Mouse (Mus musculus): ENCODE results near the gene Accs. TPM values are rescaled to one million over a fixed set of nuclear protein-coding genes. Genes with fewer than 3 reads are reported as not detected.
A peak's percentile ranks its signal among the peaks of the same experiment; 100 is the strongest.

Accs gene
- total RNA-seq, 1 experiment from 2014 or later = 17.6 TPM

DNA sequence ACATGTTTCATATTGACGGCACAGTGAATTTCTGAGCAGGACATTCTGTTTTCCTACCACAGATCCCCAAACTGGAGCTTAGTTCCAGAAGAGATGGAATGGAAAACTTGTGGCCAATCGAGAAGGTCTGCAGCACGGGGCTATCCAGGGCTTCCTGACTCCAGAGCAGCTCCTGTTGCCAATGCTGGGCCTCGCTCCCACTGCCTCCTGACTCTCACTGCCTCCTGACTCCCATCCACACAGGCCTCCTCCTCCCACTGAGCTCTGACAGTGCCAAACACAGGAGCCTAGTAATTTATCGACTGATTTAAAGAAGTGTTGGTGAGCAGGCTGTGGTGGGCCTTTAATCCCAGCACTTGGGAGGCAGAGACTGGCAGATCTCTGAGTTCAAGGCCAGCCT is 41.7 kb downstream of the Accs start:
- ATAC-seq (replicated peaks in 1 of 2; ENCODE audit: insufficient read depth in 1 of 2, low FRiP score in 2 of 2, low TSS enrichment in 1 of 2, low read depth in 1 of 2, poor library complexity in 2 of 2, severe bottlenecking in 2 of 2) = no peak

DNA sequence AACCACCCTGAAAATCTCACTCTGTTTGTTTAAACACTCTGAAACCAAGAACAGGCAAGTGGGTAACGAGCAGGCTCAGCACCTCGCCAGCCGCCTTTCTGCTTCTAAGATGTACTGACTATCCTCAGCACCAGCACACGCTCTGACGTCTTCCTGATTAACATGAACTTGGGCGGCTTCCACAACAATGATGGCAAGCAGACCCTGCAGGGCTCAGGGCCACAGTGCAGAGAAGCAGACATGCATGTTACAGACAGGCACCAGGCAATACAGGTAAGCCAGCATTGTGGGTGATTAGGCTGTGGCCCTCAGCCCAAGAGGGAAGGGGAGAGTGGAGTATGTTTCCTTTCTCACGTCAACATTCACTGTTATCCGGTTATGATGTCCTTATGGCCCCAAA is 42.3 kb downstream of the Accs start:
- no peak for ATAC-seq (replicated peaks in 1 of 2; ENCODE audit: insufficient read depth in 1 of 2, low FRiP score in 2 of 2, low TSS enrichment in 1 of 2, low read depth in 1 of 2, poor library complexity in 2 of 2, severe bottlenecking in 2 of 2)

DNA sequence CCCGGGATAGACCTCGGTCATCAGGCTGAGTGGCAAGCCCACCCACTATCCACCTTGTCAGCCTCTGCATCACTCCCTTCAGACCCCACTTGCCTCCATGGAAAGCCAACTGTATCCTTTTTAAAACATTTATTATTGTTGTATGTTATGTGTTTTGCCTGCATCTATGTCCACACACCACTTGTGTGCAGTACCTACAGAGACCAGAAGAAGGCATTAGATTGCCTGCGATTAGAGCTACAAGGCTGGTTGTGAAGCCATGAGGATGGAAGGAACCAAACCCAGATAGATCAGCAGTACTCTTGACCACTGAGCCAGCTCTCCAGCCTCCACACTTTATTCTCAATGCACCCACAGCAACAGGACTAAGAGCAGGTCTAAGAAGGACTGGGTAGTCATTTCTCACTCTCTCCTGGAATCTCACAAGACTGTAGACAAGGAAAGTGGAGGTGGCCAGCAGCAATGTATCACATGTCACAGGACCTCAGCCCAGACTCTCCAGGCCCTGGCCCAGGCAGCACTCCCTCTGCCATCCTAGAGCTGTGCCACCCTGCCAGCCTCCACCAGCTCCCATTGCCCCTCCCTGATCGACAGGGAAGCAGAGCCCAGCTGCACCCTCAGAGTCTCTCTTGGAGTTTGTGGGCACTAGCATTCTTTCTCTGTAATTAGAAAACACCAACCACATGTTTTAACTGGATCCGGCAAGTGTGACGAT is 43.1 kb downstream of the Accs start:
- no peak for ATAC-seq (replicated peaks in 1 of 2; ENCODE audit: insufficient read depth in 1 of 2, low FRiP score in 2 of 2, low TSS enrichment in 1 of 2, low read depth in 1 of 2, poor library complexity in 2 of 2, severe bottlenecking in 2 of 2)

DNA sequence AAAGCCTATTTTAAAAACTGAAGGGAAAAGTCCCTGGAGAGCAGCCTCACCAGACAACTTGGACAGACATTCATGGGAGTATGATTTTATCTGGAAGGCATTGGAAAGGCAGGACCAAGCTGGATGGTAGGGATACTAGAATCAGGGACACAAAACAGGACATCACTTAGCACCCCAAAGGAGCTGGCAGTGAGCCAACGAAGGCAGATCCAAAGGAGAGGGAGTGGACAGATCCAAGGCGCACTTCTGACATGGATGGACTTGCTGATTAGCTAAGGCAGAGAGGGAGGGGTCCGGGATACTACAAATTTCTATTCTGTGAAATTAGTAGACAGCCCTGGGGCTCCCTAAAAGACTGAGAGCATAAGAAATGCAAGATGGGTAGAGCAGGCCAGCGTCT is 44.2 kb downstream of the Accs start:
- ATAC-seq (replicated peaks in 1 of 2; ENCODE audit: insufficient read depth in 1 of 2, low FRiP score in 2 of 2, low TSS enrichment in 1 of 2, low read depth in 1 of 2, poor library complexity in 2 of 2, severe bottlenecking in 2 of 2) = no peak

DNA sequence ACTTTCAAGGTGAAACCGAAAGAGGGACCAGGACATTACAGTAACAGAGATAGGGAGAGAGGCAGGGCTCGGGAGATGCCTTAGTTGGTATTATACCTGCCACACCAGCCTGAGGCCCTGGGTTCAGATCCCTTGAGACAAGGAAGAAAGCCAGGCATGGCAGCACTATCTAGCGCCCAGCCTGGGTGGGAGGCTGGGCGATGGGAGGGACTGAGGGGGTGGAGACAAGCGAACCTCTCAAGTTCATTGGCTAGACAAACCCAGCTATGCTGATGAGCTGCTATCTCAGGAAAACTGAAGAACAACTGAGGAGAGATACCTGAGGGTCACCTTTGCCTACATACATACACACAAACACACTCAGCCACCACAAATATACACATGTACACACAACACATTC is 44.7 kb downstream of the Accs start:
- no peak for ATAC-seq (replicated peaks in 1 of 2; ENCODE audit: insufficient read depth in 1 of 2, low FRiP score in 2 of 2, low TSS enrichment in 1 of 2, low read depth in 1 of 2, poor library complexity in 2 of 2, severe bottlenecking in 2 of 2)

DNA sequence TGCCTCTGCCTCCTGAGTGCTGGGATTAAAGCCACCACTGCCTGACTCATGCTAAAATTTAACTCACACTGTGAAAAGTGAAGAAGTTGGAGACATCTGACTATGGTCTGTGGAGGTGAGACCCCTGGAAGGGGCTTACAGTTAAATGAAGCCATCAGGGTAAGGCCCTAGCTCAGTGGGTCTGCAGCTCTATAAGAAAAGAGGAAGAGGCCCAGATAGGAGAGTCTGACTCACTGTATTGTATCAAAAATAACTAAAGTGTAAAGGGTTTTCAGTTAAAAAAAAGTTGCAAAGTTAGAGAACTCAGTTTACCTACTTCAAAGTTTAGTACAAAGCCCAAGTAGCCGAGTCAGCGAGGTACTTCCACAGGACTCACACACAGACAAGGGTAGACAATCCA is 46.8 kb downstream of the Accs start:
- ATAC-seq (replicated peaks in 1 of 2; ENCODE audit: insufficient read depth in 1 of 2, low FRiP score in 2 of 2, low TSS enrichment in 1 of 2, low read depth in 1 of 2, poor library complexity in 2 of 2, severe bottlenecking in 2 of 2) = peak in 1 of 2 experiments; percentile 41; a peak in 2 of 4 replicates

DNA sequence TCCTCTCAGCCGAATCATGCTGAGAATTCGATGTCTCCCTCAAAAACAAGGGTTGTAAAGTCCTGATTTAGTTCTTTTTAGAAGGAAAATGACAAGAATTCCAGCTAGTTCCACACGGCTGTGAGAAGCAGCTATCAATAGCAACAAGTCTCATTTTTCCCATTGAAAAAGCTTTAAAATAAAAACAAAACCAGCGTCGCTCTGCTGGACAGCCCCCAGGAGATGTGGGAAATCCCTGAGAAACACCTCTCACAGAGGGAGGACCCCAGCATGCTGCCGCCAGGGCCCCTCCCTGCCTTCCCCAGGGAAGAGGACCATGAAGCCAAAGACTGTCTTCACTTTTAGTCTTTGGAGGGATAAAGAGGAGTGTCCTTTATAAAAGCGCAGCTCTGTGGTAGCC is 48.6 kb downstream of the Accs start:
- no peak for ATAC-seq (replicated peaks in 1 of 2; ENCODE audit: insufficient read depth in 1 of 2, low FRiP score in 2 of 2, low TSS enrichment in 1 of 2, low read depth in 1 of 2, poor library complexity in 2 of 2, severe bottlenecking in 2 of 2)

DNA sequence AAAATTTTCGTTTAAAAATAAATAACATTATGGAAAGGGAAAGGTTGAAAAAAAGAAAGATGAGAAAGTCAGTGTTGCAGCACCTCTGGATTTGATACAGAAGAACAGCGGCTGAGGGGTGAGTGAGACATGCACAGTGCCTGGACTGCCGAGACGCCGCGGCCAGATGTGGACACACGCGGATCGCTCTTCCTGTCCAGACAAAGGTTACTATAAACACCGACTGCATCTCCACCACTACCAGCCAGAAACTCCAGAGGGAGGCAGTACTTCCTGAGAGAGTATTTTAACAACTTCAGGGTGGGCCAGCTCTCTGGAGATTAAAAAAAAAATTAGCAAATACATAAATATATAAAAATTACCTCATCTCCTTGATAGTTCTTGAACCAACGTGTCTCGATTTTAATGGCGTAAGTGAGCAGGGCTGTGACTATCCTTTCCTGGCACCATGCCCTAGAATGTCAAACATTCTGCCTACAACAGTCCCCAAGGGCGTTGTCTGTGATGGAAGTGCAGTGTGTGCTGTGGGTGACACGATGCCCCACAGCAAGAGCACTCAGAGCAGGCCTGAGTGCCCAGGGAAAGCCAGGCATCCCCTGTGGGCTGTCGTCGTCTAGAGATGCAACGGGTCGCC is 52.5 kb downstream of the Accs start:
- ATAC-seq (replicated peaks in 1 of 2; ENCODE audit: insufficient read depth in 1 of 2, low FRiP score in 2 of 2, low TSS enrichment in 1 of 2, low read depth in 1 of 2, poor library complexity in 2 of 2, severe bottlenecking in 2 of 2) = no peak

DNA sequence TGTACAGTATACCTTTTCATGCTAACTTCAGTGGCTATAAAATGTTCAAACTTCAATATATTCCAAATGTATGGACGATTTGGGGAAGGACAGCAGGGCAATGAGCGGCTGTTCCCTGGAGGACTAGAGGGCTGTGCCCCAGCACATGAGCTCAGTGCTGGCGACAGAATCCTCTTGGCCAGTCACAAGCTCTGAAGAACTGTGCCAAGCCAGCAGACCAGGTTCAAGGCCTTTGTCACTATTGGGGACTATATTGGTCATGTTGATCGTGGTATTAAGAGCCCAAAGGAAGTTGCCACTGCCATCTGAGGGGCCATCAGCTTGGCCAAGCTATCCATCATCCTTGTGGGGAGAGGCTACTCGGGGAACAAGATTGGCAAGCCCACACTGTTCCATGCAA is 55.4 kb downstream of the Accs start:
- no peak for ATAC-seq (replicated peaks in 1 of 2; ENCODE audit: insufficient read depth in 1 of 2, low FRiP score in 2 of 2, low TSS enrichment in 1 of 2, low read depth in 1 of 2, poor library complexity in 2 of 2, severe bottlenecking in 2 of 2)

DNA sequence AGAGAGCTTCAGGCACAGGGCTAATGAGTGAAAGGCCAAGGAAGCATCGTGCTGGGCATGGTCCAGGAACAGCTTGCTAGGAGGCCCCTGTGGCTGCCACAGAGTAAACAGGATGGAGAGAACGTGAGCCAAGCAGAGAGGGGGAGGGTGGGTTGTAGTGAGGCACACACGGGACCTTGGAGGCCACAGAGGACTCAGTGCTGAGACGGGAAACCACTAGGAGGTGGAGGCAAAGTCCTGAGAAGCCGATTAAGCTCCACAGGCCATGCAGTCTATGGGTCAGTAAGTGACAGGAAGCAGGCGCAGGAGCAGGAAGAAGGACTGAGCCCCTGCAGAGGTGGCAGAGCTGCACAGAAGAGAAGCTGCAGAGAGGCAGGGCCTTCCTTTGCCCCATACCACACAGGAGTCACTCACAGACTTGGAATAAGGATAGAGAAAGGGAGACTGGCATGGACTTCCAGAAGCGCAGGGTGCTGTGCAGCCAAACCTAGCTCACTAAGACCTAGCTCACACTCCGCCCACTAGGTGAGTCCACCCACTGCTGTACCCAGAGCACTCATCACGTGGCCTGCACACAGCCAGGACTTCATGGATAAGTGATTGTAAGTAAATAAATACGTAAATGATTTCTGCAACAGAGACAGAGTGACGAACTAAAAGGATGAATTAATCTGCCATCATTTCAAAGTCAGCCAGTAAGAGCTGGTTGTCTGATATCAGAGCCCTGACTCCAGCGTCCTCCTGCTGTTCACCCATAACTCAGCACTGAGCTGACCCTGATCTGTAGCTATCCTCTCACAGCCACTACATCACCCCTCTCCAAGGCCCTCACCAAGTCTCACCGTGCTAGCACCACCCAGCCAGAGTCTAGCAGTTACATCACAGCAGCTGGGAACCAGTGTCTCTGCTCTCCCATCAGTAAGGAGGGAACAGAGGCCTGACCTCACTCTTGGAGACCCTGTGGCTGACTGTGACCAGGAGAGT is 57.9 kb downstream of the Accs start:
- peak; percentile 85 to 92 for ATAC-seq (replicated peaks in 1 of 2; ENCODE audit: insufficient read depth in 1 of 2, low FRiP score in 2 of 2, low TSS enrichment in 1 of 2, low read depth in 1 of 2, poor library complexity in 2 of 2, severe bottlenecking in 2 of 2)

DNA sequence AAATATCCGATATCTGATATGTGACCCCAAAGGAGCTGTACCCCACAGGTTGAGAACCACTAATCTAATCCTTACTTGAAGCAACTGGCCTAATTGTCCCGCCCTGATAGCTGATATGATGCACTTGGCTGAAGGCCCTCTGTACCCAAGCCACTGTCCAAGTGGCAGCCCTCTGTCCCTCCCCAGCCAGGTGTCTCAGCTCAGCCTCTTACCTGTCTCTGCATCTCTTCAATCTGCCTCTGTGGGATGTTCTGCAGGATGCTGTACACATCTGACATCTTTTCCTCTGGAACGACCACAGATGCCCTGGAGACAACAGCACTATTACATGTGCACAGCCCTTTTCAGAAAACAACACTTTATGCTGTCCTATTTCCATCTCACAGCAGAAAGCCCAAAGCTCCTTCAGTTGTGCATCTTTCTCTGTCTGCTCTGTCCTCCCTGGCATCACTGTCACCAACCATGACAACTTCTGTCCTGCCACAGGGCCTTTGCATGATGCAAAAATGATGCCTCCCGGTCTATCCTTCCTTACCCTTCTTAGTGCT is 58.9 kb downstream of the Accs start:
- no peak for ATAC-seq (replicated peaks in 1 of 2; ENCODE audit: insufficient read depth in 1 of 2, low FRiP score in 2 of 2, low TSS enrichment in 1 of 2, low read depth in 1 of 2, poor library complexity in 2 of 2, severe bottlenecking in 2 of 2)

DNA sequence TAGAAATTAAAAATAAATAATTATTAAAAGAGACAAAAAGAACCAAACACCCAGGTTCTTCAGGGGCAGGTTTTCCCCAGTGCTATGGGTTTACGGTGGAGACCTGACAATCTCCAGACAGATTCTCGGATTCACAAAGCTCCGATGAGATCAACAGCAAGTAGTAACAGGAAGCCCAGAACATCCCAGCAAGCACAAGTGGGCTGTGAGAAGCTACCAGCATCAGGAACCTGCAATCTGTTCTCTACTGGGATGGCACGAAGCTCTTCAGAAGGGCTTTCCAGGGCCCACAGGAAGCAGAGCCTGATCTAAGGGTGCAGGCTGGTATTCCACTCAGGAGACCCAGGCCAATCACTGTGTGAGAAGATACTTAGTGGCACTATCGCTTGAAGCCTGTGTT is 61.2 kb downstream of the Accs start:
- no peak for ATAC-seq (replicated peaks in 1 of 2; ENCODE audit: insufficient read depth in 1 of 2, low FRiP score in 2 of 2, low TSS enrichment in 1 of 2, low read depth in 1 of 2, poor library complexity in 2 of 2, severe bottlenecking in 2 of 2)

DNA sequence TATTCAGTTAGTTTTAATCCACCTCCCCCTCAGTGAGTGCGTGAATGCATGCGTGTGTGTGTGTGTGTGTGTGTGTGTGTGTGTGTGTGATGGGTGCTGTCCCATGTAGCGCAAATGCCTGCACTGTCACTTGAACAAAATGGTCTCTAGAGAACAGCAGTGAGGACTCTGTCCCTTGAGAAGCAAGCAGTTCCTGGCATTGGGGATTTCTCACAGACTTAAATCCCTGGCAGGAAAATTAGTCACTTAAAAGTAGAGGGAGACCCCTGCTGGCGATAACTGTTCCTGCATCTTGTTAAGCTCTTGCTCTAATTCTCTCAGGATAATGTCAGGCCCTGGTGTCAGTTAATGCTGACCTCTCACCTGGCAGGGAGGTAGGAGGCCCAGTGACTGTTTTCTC is 63.6 kb downstream of the Accs start:
- peak in 1 of 2 experiments; percentile 31; a peak in 1 of 4 replicates for ATAC-seq (replicated peaks in 1 of 2; ENCODE audit: insufficient read depth in 1 of 2, low FRiP score in 2 of 2, low TSS enrichment in 1 of 2, low read depth in 1 of 2, poor library complexity in 2 of 2, severe bottlenecking in 2 of 2)

DNA sequence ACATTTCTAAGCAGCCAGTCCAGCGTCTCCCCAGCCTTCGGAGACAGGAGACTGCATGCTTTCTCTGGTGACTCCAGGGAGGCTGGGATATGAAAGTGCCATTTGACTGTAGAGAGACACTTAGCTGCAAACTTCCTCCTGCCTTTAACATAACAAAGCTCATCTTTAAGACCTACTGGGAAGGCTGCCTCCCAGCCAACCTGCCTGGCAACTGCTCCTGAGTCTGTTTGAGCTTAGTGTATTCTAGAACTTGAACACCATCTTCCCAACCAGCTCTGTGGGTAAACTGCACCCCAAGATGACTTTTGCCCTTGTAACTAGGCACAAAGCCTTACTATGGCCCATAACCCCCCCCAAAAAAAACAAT is 64.3 kb downstream of the Accs start:
- ATAC-seq (replicated peaks in 1 of 2; ENCODE audit: insufficient read depth in 1 of 2, low FRiP score in 2 of 2, low TSS enrichment in 1 of 2, low read depth in 1 of 2, poor library complexity in 2 of 2, severe bottlenecking in 2 of 2) = no peak

DNA sequence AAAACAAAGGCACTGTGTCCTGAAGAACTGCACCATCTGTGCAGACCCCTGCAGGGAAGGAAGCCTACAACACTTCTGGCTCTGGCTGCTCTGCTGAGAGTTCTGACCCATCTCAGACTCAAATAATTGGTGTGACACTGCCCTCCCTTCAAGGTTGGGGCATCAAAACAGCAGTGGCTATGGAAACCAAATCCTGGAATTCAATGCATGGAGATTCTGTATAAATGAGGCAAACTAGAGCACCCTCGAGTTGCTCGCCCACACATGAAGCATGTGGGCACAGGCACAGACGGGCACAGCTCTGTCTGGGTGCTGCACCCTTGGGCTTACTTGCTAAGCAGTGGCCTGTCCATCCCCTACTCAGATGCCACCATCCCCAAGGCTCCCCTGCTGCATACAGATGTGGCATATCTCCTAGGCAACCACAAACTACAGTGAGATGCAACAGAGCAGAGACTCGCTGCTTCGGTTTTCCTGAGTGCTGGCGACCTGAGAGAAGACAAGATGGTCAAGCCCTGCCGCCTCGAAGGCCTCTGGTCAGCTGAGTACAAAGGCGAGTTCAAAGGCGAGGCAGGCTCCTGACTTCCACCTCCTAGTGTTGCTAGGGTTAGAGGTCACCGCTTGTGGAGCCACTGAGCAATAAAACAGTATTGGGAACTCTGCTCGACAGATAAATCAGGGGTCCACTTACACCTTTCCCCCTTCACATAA is 64.9 kb downstream of the Accs start:
- ATAC-seq (replicated peaks in 1 of 2; ENCODE audit: insufficient read depth in 1 of 2, low FRiP score in 2 of 2, low TSS enrichment in 1 of 2, low read depth in 1 of 2, poor library complexity in 2 of 2, severe bottlenecking in 2 of 2) = no peak

DNA sequence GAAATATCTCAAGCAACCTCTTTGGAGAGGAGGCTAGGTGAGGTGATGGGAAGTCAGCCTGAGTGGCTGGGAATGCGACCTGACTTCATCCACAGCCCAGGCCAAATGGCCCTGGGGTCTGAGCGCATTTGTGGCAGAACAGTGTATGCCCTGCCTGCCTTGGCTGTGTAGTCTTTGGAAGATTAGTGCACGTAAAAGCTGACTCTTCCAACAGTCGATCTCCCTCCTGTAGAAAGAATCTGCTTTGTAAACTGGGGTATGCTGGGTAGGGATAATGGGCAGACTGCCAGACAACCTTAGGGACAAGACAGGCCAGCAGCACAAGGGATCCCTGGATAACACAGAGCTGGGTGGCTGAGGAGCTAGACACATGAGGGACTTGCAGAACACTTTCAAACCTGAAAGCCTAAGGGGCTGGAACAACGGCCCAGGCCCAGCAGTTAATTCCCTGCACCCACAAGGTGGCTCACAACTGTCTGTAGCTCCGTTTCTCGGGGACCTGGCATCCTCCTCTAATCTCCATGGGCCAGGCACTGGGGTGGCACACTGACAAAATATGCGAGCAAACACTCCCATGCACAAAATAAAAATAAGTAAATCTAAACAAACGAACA is 65.7 kb downstream of the Accs start:
- no peak for ATAC-seq (replicated peaks in 1 of 2; ENCODE audit: insufficient read depth in 1 of 2, low FRiP score in 2 of 2, low TSS enrichment in 1 of 2, low read depth in 1 of 2, poor library complexity in 2 of 2, severe bottlenecking in 2 of 2)
